Mouse (Mus musculus) CD4-positive helper T cell, adult 2 months (primary cell): ENCODE data around the gene Olfr1355.
"Not testable (repeated sequence)": the region's sequence is repeated elsewhere in the genome, so short reads cannot be mapped to it uniquely, and the experiment has no call there.

Experiments used
- DNase-seq: peaks from one replicate; pipeline ENCODE4 v3.0.0-alpha.2; 2012; ENCODE audit warnings: low read depth, missing footprints, low spot score

Gene Olfr1355

GRCm38 (mm10) chr10:78875240-78875639 is at the start of gene Olfr1355:
Gene Olfr1355, plus strand, starts transcription at chr10:78875540.
- DNase-seq: no peak

DNA sequence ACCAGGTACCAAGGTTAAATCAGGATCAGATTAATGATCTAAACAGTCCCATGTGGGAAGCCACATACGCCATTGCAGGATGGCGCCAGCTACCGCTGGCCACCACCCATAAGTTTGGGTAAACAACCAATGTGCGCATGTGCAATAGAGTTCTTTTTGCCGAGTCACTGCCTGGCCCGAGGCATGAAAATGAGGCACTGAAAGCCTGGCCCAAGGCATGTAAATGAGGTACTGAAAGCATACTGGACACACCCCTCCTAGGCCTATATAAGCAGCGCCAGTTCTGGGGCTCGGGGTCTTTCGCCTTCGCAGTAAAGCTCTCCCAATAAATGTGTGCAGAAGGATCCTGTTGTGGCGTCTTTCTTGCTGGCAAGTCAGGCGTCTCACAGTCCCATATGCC is 34.9 kb upstream of the Olfr1355 start:
- not testable (repeated sequence) for DNase-seq

DNA sequence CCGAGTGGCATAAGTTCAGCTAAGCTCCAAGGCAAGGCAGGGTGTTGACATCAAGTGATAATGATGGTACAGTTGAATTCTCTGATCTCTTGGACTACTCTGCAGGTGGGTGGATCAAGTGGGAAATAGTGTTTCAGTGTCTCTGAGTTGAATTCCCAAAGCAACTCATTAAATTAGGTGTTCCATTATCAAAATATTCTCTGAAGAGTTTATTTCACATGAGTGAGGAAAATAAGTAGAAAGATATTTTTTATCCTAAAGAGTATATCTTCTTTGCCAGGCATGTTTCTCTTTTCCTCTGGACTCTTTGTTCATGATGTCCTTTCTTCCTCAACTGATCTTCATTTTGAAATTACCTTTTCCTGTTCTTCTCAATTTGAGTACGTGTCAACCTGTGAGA is 23.3 kb upstream of the Olfr1355 start, which contains the start of gene Olfr1356:
Olfr1356 (minus strand) TSS at position 101 of the 400 bp plus-strand sequence.
- no peak for DNase-seq

GRCm38 (mm10) chr10:78912871-78913270 is 37.5 kb downstream of the Olfr1355 start, which contains the start of gene Olfr1354:
Gene Olfr1354, plus strand, starts transcription at chr10:78913171.
- DNase-seq: not testable (repeated sequence)
